Comparison of ENCODE assay signal across 22 mouse cellular contexts in the genomic region with DNA sequence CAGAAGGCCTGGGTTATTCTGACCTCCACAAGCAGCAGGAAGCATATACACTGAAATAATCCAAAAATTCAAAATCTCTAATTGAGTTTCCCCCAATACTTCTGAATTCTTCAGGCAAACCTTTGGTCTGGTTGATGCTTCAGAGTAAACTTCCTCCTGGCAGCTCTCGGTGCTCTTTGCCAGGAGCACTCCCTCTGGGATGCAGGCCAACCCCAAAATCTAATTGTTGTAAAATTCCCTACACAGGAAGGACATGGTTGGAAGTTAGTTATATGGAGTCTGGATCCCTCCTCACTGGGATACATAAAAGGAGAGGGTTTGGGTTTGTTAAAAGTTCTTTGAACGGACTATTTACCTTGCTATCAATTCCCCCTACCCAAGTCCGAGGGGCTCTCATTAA. TPM values are rescaled to one million over a fixed set of nuclear protein-coding genes. Genes with fewer than 3 reads are reported as not detected.
A peak's percentile ranks its signal among the peaks of the same experiment; 100 is the strongest.
DNase-seq lines count a peak whose midpoint lies in the region; ATAC-seq and TF ChIP-seq lines count a peak whose summit lies in the region.
"Had no signal": no experiment of that assay in that cellular context is flagged by ENCODE, and none has a peak within 500 bp of the region (broad histone marks: within the 10 kb centered on the region; RNA-seq: fewer than 3 reads in every experiment).

No protein-coding gene starts in this region.

- H3K9me3 ChIP-seq in heart, embryonic 10.5 days: no peaks in the 10 kb centered on the region
- H3K9me3 ChIP-seq in lung, postnatal 0 days (ENCODE audit: low read length): no peaks in the 10 kb centered on the region
- H3K9me3 ChIP-seq: forebrain, embryonic 15.5 days; heart, embryonic 12.5 days; hindbrain, embryonic 12.5 days had no signal

- no peak for ATAC-seq in lung, postnatal 0 days
- ATAC-seq: forebrain, embryonic 15.5 days; hindbrain, embryonic 16.5 days; inflammation-experienced regulatory T-cells, adult 6 months had no signal

- no peak overlapping the region for H3K9ac ChIP-seq in lung, postnatal 0 days (replicated peaks; ENCODE audit: low read depth)
- H3K9ac ChIP-seq: forebrain, embryonic 15.5 days; heart, embryonic 12.5 days; hindbrain, embryonic 12.5 days had no signal

- H3K4me2 ChIP-seq in lung, postnatal 0 days (replicated peaks; ENCODE audit: low read depth, low read length): no peak overlapping the region
- H3K4me2 ChIP-seq: forebrain, embryonic 15.5 days; heart, embryonic 12.5 days; hindbrain, embryonic 12.5 days had no signal

- peaks cover 4% of the 10 kb centered on the region; the same call in 1 of the 2 replicates for H3K4me1 ChIP-seq in heart, embryonic 10.5 days
- no peaks in the 10 kb centered on the region for H3K4me1 ChIP-seq in lung, postnatal 0 days (ENCODE audit: insufficient read depth, low read depth, low read length)

- H3K36me3 ChIP-seq in heart, embryonic 10.5 days: no peaks in the 10 kb centered on the region
- no peaks in the 10 kb centered on the region for H3K36me3 ChIP-seq in lung, postnatal 0 days (ENCODE audit: insufficient read depth, low read length)
- H3K36me3 ChIP-seq: forebrain, embryonic 15.5 days; heart, embryonic 12.5 days; hindbrain, embryonic 12.5 days had no signal

- WGBS in heart, embryonic 10.5 days: 82% methylated on average over 3 of the region's 3 CpGs
- WGBS in lung, postnatal 0 days: 44% methylated on average over 3 of the region's 3 CpGs

- no peaks in the 10 kb centered on the region for H3K27me3 ChIP-seq in heart, embryonic 10.5 days (ENCODE audit: insufficient read depth, poor library complexity, severe bottlenecking)
- no peaks in the 10 kb centered on the region for H3K27me3 ChIP-seq in lung, postnatal 0 days (replicated peaks; ENCODE audit: insufficient read depth, low read length)
- H3K27me3 ChIP-seq: forebrain, embryonic 15.5 days; hindbrain, embryonic 12.5 days had no signal

- no peak overlapping the region for H3K27ac ChIP-seq in heart, embryonic 10.5 days
- no peak overlapping the region for H3K27ac ChIP-seq in lung, postnatal 0 days (ENCODE audit: low read length)
- H3K27ac ChIP-seq: forebrain, embryonic 15.5 days; hindbrain, embryonic 12.5 days had no signal

- no peak for TF ChIP-seq CTCF in lung, postnatal 0 days (IDR thresholded peaks at IDR 0.05)

- TF ChIP-seq EP300 in lung, postnatal 0 days (IDR thresholded peaks at IDR 0.05): no peak

- DNase-seq in heart, postnatal 4 days: peak; percentile 25
- no peak for DNase-seq in heart, embryonic 10.5 days (ENCODE audit: low spot score)
- peak; percentile 49 for DNase-seq in lung, postnatal 10 days
- DNase-seq in lung, postnatal 0 days (ENCODE audit: low spot score): no peak
- peak; percentile 23 for DNase-seq in brain, adult 2 months (ENCODE audit: low read depth, low spot score)
- DNase-seq in gastrocnemius, adult 18-20 months (ENCODE audit: low spot score): no peak
- DNase-seq: adrenal gland, adult 8-10 months; adrenal gland, postnatal 36 days; cerebellum, adult 18-20 months; gastrocnemius, postnatal 10 days; heart, postnatal 36 days had no signal

- no peak overlapping the region for H3K4me3 ChIP-seq in heart, embryonic 10.5 days
- no peak overlapping the region for H3K4me3 ChIP-seq in lung, postnatal 0 days (ENCODE audit: low read depth, low read length)
- H3K4me3 ChIP-seq: forebrain, embryonic 15.5 days; heart, embryonic 12.5 days; hindbrain, embryonic 12.5 days had no signal

RNA-seq across cellular contexts. Expression of a gene that starts 9.5 kb away (rescaled TPM):
- total RNA-seq in heart, postnatal 4 days (2021): under 1 TPM in 1 of 2 experiments, not detected in 1; 0.45 TPM
- polyA plus RNA-seq in heart, embryonic 10.5 days (2016; fragmentation: Nextera tagmentation; extraction: Ambion mirVana): 0.33 TPM in 1 of 2 replicates, not detected in the other
- polyA plus RNA-seq in lung, postnatal 0 days (2015; fragmentation: Nextera tagmentation; extraction: Ambion mirVana): not detected in 2 replicates
- total RNA-seq in gastrocnemius, adult 18-20 months (2021): not detected
- total RNA-seq: adrenal gland, adult 8-10 months; adrenal gland, postnatal 36 days; ES-E14; gastrocnemius, postnatal 10 days; gastrocnemius, postnatal 4 days; heart, adult 18-20 months; heart, postnatal 36 days had no signal
- polyA plus RNA-seq: embryonic facial prominence, embryonic 11.5 days; forebrain, embryonic 11.5 days; heart, embryonic 12.5 days; heart, embryonic 16.5 days; hindbrain, embryonic 12.5 days; inflammation-experienced regulatory T-cells, adult 6 months had no signal

RNA-seq across cellular contexts. Expression of a gene that starts 48.3 kb away (rescaled TPM):
- total RNA-seq in heart, postnatal 4 days (2021): under 1 TPM; 0.36 to 0.55 TPM
- polyA plus RNA-seq in heart, embryonic 10.5 days (2016; fragmentation: Nextera tagmentation; extraction: Ambion mirVana): 0.44 and 0.49 TPM in 2 replicates
- 0.38 and 0.63 TPM in 2 replicates for polyA plus RNA-seq in lung, postnatal 0 days (2015; fragmentation: Nextera tagmentation; extraction: Ambion mirVana)
- under 1 TPM; 0.43 to 0.89 TPM for total RNA-seq in gastrocnemius, adult 18-20 months (2021)

Comparison
In these comparisons a context has a peak if more than half of its experiments do, and no peak if none do; other contexts are left out.
1. DNase-seq: peak in heart, postnatal 4 days (single experiment), lung, postnatal 10 days (single experiment) and brain, adult 2 months (single experiment); none in heart, embryonic 10.5 days (single experiment), lung, postnatal 0 days (single experiment) and gastrocnemius, adult 18-20 months (single experiment).